Mouse (Mus musculus): Measurements from ENCODE around the gene Aldh16a1. TPM values are rescaled to one million over a fixed set of nuclear protein-coding genes. Genes with fewer than 3 reads are reported as not detected.
"Not testable (repeated sequence)": the region's sequence is repeated elsewhere in the genome, so short reads cannot be mapped to it uniquely, and the experiment has no call there.

Aldh16a1 gene
- total RNA-seq, 2 experiments from 2014 or later, result 13.2 to 13.3 TPM

- peak overlapping the region; percentile 50 for H3K4me3 ChIP-seq
- peak; percentile 95 to 97 for DNase-seq (ENCODE audit: low spot score in 2 of 2)
- TF ChIP-seq CTCF (conservative IDR thresholded peaks at IDR 0.05), result peak; percentile 85
- peak overlapping the region; percentile 94 for H3K27ac ChIP-seq
Observed at GRCm38 (mm10) chr7:45161612-45162473, 7.5 kb upstream of the Aldh16a1 start.

GRCm38 (mm10) chr7:45160866-45161265, 6.5 kb upstream of the Aldh16a1 start:
- Histone ChIP-seq H3K27ac (peak overlapping the region; percentile 43; the same call in 1 of the 2 replicates), H3K4me3 (no peak overlapping the region)
- no peak for TF ChIP-seq CTCF (conservative IDR thresholded peaks at IDR 0.05)
- no peak for DNase-seq (ENCODE audit: low spot score in 2 of 2)

GRCm38 (mm10) chr7:45160316-45160800, 6.0 kb upstream of the Aldh16a1 start:
- H3K4me3 ChIP-seq, result no peak overlapping the region
- DNase-seq (ENCODE audit: low spot score in 2 of 2), result no peak
- H3K27ac ChIP-seq, result 0 out of 2 replicates have a peak overlapping the region, but pooled peaks have one; percentile 43
- TF ChIP-seq CTCF (conservative IDR thresholded peaks at IDR 0.05), result no peak

GRCm38 (mm10) chr7:45158991-45159390, 4.6 kb upstream of the Aldh16a1 start:
- no peak for DNase-seq (ENCODE audit: low spot score in 2 of 2)
- TF ChIP-seq CTCF (conservative IDR thresholded peaks at IDR 0.05), result no peak
- H3K4me3 ChIP-seq, result no peak overlapping the region
- H3K27ac ChIP-seq, result no peak overlapping the region

- no peak overlapping the region for H3K4me3 ChIP-seq
- H3K27ac ChIP-seq, result peak overlapping the region; percentile 49; the same call in 1 of the 2 replicates
- no peak for TF ChIP-seq CTCF (conservative IDR thresholded peaks at IDR 0.05)
- no peak for DNase-seq (ENCODE audit: low spot score in 2 of 2)
Observed at GRCm38 (mm10) chr7:45157459-45157858, 3.1 kb upstream of the Aldh16a1 start.

- TF ChIP-seq CTCF (conservative IDR thresholded peaks at IDR 0.05), result no peak
- Histone ChIP-seq H3K4me3 (no peak overlapping the region), H3K27ac (no peak overlapping the region)
- no peak for DNase-seq (ENCODE audit: low spot score in 2 of 2)
Observed at GRCm38 (mm10) chr7:45156206-45156605, 1.8 kb upstream of the Aldh16a1 start.

- Histone ChIP-seq H3K27ac (no peak overlapping the region; the same call in 1 of the 2 replicates), H3K4me3 (no peak overlapping the region)
- DNase-seq (ENCODE audit: low spot score in 2 of 2), result no peak
- no peak for TF ChIP-seq CTCF (conservative IDR thresholded peaks at IDR 0.05)
Observed at GRCm38 (mm10) chr7:45155590-45155989, 1.2 kb upstream of the Aldh16a1 start.

GRCm38 (mm10) chr7:45154993-45155514, 670 bp upstream of the Aldh16a1 start:
- peak; percentile 75 for TF ChIP-seq CTCF (conservative IDR thresholded peaks at IDR 0.05)
- no peak for DNase-seq (ENCODE audit: low spot score in 2 of 2)
- peak overlapping the region; percentile 97 for H3K4me3 ChIP-seq

GRCm38 (mm10) chr7:45153586-45153985, 798 bp downstream of the Aldh16a1 start:
- TF ChIP-seq CTCF (conservative IDR thresholded peaks at IDR 0.05), result no peak
- DNase-seq (ENCODE audit: low spot score in 2 of 2), result no peak
- H3K4me3 ChIP-seq, result peak overlapping the region; percentile 97
- peak overlapping the region; percentile 97 for H3K27ac ChIP-seq

More at GRCm38 (mm10) chr7:45154993-45155514, 670 bp upstream of the Aldh16a1 start:
- peak overlapping the region; percentile 97 for H3K27ac ChIP-seq

GRCm38 (mm10) chr7:45153052-45153451, 1.3 kb downstream of the Aldh16a1 start:
- H3K4me3 ChIP-seq; DNase-seq (ENCODE audit: low spot score in 2 of 2); H3K27ac ChIP-seq: not testable (repeated sequence)

- H3K27ac ChIP-seq, result peak overlapping the region; percentile 67
- DNase-seq (ENCODE audit: low spot score in 2 of 2), result no peak
- no peak overlapping the region for H3K4me3 ChIP-seq
- TF ChIP-seq CTCF (conservative IDR thresholded peaks at IDR 0.05), result no peak
Observed at GRCm38 (mm10) chr7:45151303-45151702, 3.1 kb downstream of the Aldh16a1 start.

GRCm38 (mm10) chr7:45150321-45150720, 4.1 kb downstream of the Aldh16a1 start:
- Histone ChIP-seq H3K4me3 (no peak overlapping the region), H3K27ac (peak overlapping the region; percentile 67; the same call in 1 of the 2 replicates)
- DNase-seq (ENCODE audit: low spot score in 2 of 2), result no peak
- TF ChIP-seq CTCF (conservative IDR thresholded peaks at IDR 0.05), result no peak

- TF ChIP-seq CTCF (conservative IDR thresholded peaks at IDR 0.05), result no peak
- Histone ChIP-seq H3K27ac (no peak overlapping the region), H3K4me3 (no peak overlapping the region)
- no peak for DNase-seq (ENCODE audit: low spot score in 2 of 2)
Observed at GRCm38 (mm10) chr7:45149545-45149944, 4.8 kb downstream of the Aldh16a1 start.
